Mouse (Mus musculus) kidney, postnatal 0 days (tissue): ENCODE results near the gene Tmem214. TPM values are rescaled to one million over a fixed set of nuclear protein-coding genes. Genes with fewer than 3 reads are reported as not detected.

Source experiments
- ATAC-seq: fragments of 200-750 bp; cut with Nextera tagmentation; replicated peaks from 2 replicates; pipeline ENCODE4 v1.8.0; 2017; ENCODE audit warnings: low read depth, moderate number of reproducible peaks, moderate TSS enrichment, moderate library complexity; ENCODE audit not compliant: low FRiP score
- DNase-seq: peaks from one replicate; pipeline ENCODE4 v3.0.0-alpha.2; 2016; ENCODE audit warnings: low spot score
- H3K27ac ChIP-seq: fragments of 300-500 bp; sonication (generic); 2 replicates; pipeline ENCODE4 v1.5.1; 2014; ENCODE audit warnings: mild to moderate bottlenecking
- H3K27me3 ChIP-seq: fragments of 300-500 bp; sonication (generic); 2 replicates; pipeline ENCODE4 v1.6.1; 2014; ENCODE audit warnings: low read length, mixed read lengths; ENCODE audit not compliant: insufficient read depth
- H3K36me3 ChIP-seq: fragments of 300-500 bp; sonication (generic); 2 replicates; pipeline ENCODE4 v1.6.1; 2014; ENCODE audit warnings: low read length, mixed read lengths; ENCODE audit not compliant: insufficient read depth
- H3K4me1 ChIP-seq: fragments of 300-500 bp; sonication (generic); replicated peaks from 2 replicates; pipeline ENCODE4 v1.6.1; 2014; ENCODE audit warnings: antibody characterized with exemption, low read length, mixed read lengths; ENCODE audit not compliant: insufficient read depth
- H3K4me2 ChIP-seq: fragments of 300-500 bp; sonication (generic); 2 replicates; pipeline ENCODE4 v1.6.1; 2014; ENCODE audit warnings: mild to moderate bottlenecking, low read length, moderate library complexity, mixed read lengths
- H3K4me3 ChIP-seq: fragments of 300-500 bp; sonication (generic); replicated peaks from 2 replicates; pipeline ENCODE4 v1.5.1; 2014; ENCODE audit warnings: low read depth, low read length
- H3K9ac ChIP-seq: fragments of 300-500 bp; sonication (generic); 2 replicates; pipeline ENCODE4 v1.6.1; 2014; ENCODE audit warnings: low read depth, low read length
- H3K9me3 ChIP-seq: fragments of 300-500 bp; sonication (generic); replicated peaks from 2 replicates; pipeline ENCODE4 v1.6.1; 2016; ENCODE audit warnings: low read length, inconsistent platforms, mixed read lengths
- CTCF ChIP-seq: IDR thresholded peaks from 2 replicates; pipeline ENCODE4 v1.5.1; 2016; ENCODE audit warnings: antibody characterized with exemption, low read depth, mild to moderate bottlenecking, moderate library complexity
- WGBS: fragments of 180-500 bp; shearing (Covaris S2); extraction: QIAGEN DNeasy Blood & Tissue Kit; methylation state at CpG from one replicate; pipeline ENCODE4 v1.1.7; 2014; 5-methylcytosine and 5-hydroxymethylcytosine counted together
- polyA plus RNA-seq: library from polyadenylated mRNA; unstranded; fragments of >200 nt; fragmentation: Nextera tagmentation; extraction: Ambion mirVana; gene quantifications from 2 replicates; pipeline ENCODE4 v1.2.1, GENCODE M21; 2015

The Tmem214 gene
- polyA plus RNA-seq, 1 experiment from 2014 or later: 67.3 TPM

DNA sequence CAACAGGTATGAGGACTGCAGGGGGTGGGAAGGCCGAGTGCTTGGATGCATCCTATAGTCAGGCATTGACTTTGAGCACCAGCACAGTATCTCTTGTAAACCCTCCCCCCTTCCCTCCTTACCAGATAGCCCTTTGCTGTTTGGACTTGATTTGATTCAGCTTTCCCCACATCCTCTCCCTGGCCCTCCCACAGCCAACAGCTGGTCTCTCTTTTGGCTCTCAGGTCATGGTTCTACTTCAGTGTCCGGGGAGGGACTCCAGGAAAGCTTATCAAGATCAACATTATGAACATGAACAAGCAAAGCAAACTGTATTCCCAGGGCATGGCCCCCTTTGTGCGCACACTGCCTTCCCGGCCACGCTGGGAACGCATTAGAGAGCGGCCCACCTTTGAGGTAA, 22.6 kb downstream of the Tmem214 start:
- no peaks in the 10 kb centered on the region for H3K27me3 ChIP-seq
- DNase-seq (peak; percentile 70), ATAC-seq (no peak)
- peaks cover 32% of the 10 kb centered on the region for H3K36me3 ChIP-seq
- WGBS: 56% methylated on average over 7 of the region's 7 CpGs
- H3K4me1 ChIP-seq: peaks cover 3% of the 10 kb centered on the region
- TF ChIP-seq CTCF: no peak
- H3K4me2 ChIP-seq: peak overlapping the region; percentile 96
- H3K9me3 ChIP-seq: no peaks in the 10 kb centered on the region
- H3K9ac ChIP-seq: peak overlapping the region; percentile 23; the same call in 1 of the 2 replicates
- H3K27ac ChIP-seq: peak overlapping the region; percentile 94; the same call in 1 of the 2 replicates
- no peak overlapping the region for H3K4me3 ChIP-seq

- no peaks in the 10 kb centered on the region for H3K9me3 ChIP-seq
- H3K27me3 ChIP-seq: no peaks in the 10 kb centered on the region
- no peak overlapping the region for H3K9ac ChIP-seq
- peaks cover 9% of the 10 kb centered on the region for H3K4me1 ChIP-seq
- peaks cover 33% of the 10 kb centered on the region for H3K36me3 ChIP-seq
- H3K4me2 ChIP-seq: no peak overlapping the region
- ATAC-seq (peak; percentile 60), DNase-seq (peak; percentile 31)
- H3K4me3 ChIP-seq: no peak overlapping the region
- no peak for TF ChIP-seq CTCF
- H3K27ac ChIP-seq: no peak overlapping the region
- 86% methylated on average over 5 of the region's 5 CpGs for WGBS
Observed at GRCm38 (mm10) chr5:30901860-30902259, 34.0 kb downstream of the Tmem214 start.

DNA sequence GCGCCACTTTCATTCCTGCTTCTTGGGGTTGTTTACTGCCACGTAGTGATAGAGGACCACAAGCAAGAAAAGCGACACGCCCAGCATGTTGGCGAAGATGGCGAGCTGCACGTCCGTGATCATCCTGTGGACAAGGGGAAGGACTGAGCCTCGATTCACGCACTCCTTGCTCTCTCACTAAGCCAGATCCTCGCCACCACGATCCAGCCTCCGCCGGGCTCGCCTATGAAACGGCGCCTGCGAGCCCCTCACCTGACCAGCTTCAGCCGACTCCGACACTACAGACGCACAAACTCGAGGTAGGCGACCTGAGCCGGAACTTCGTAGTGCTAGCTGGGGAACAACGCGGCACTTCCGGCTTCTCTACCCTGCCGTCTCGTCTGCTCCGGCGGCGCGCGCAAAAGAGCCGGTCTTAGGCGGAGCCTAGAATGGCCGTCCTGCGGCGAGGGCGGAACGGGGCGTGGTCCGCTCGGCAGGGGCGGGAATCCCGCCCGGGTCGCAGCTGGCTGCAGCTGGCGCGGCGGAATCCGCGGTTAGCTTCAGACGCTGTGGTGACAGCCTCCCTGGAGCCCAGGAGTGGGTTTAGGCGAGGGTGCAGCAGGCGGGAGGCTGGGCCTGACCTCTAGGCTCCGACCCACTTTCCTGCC, 39.7 kb downstream of the Tmem214 start, which contains the start of gene Ost4:
Gene Ost4, minus strand, starts transcription at position 376 of the 647 bp plus-strand sequence.
- Histone ChIP-seq H3K4me3 (peak within 1 kb of the TSS; percentile 67), H3K4me2 (peak within 1 kb of the TSS; percentile 93), H3K4me1 (peaks cover 31% of the 10 kb centered on the region), H3K27me3 (no peaks in the 10 kb centered on the region), H3K9me3 (no peaks in the 10 kb centered on the region), H3K27ac (peak within 1 kb of the TSS; percentile 95), H3K36me3 (peaks cover 22% of the 10 kb centered on the region; the same call in 1 of the 2 replicates), H3K9ac (peak within 1 kb of the TSS; percentile 64)
- under 1% methylated on average over 58 of the region's 58 CpGs for WGBS
- TF ChIP-seq CTCF: no peak
- DNase-seq: peak; percentile 97
- ATAC-seq: peak; percentile 92

GRCm38 (mm10) chr5:30908426-30909299, 40.9 kb downstream of the Tmem214 start:
- peak overlapping the region; percentile 93 for H3K4me2 ChIP-seq
- TF ChIP-seq CTCF: no peak
- peak overlapping the region; percentile 64; the same call in 1 of the 2 replicates for H3K9ac ChIP-seq
- peak overlapping the region; percentile 95 for H3K27ac ChIP-seq
- DNase-seq (peak; percentile 84), ATAC-seq (0 out of 2 replicates have a peak, but pooled peaks have one; percentile 17)
- WGBS: 26% methylated on average over 13 of the region's 13 CpGs
- H3K4me3 ChIP-seq: peak overlapping the region; percentile 67
- peaks cover 36% of the 10 kb centered on the region for H3K4me1 ChIP-seq
- peaks cover 16% of the 10 kb centered on the region; the same call in 1 of the 2 replicates for H3K36me3 ChIP-seq
- H3K9me3 ChIP-seq: no peaks in the 10 kb centered on the region
- no peaks in the 10 kb centered on the region for H3K27me3 ChIP-seq

- Histone ChIP-seq H3K4me3 (no peak overlapping the region), H3K4me1 (peaks cover 36% of the 10 kb centered on the region), H3K27ac (peak overlapping the region; percentile 95), H3K4me2 (no peak overlapping the region; the same call in 1 of the 2 replicates), H3K36me3 (peaks cover 11% of the 10 kb centered on the region; the same call in 1 of the 2 replicates), H3K9me3 (no peaks in the 10 kb centered on the region), H3K27me3 (no peaks in the 10 kb centered on the region), H3K9ac (0 out of 2 replicates have a peak overlapping the region, but pooled peaks have one; percentile 0)
- TF ChIP-seq CTCF: no peak
- no peak for ATAC-seq
- DNase-seq: peak; percentile 70
- WGBS: 16% methylated on average over 7 of the region's 7 CpGs
Observed at GRCm38 (mm10) chr5:30909300-30909659, 41.5 kb downstream of the Tmem214 start.

DNA sequence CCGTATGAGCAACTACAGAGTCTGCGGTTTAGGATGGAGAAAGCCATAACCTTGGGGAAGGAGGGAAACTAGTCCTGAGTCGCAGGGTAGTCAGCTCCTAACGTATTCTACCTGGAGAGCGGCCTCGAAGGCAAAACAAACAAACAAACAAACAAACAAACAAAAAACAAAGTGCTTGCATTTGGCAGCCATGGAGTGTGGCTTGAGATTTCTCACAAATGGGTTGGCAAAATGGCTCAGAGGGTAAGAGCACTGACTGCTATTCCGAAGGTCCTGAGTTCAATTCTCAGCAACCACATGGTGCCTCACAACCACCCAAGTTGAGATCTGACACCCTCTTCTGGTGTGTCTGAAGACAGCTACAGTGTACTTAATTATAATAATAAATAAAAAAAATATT, 42.1 kb downstream of the Tmem214 start:
- Histone ChIP-seq H3K9ac (no peak overlapping the region), H3K27ac (peak overlapping the region; percentile 95), H3K27me3 (no peaks in the 10 kb centered on the region), H3K4me3 (no peak overlapping the region), H3K4me2 (no peak overlapping the region), H3K4me1 (peaks cover 36% of the 10 kb centered on the region), H3K9me3 (no peaks in the 10 kb centered on the region), H3K36me3 (0 out of 2 replicates have a peak, but pooled peaks cover 5% of the 10 kb centered on the region)
- 71% methylated on average over 7 of the region's 7 CpGs for WGBS
- TF ChIP-seq CTCF: no peak
- DNase-seq (no peak), ATAC-seq (no peak)
